Mouse (Mus musculus) A20 (cell line): ENCODE measurements at regions not wholly inside any gene's neighbourhood (a gene's known extent, or its start where the extent isn't known, plus 50 kb on each side); places are given as distances from the start of the nearest gene placed in this dataset.
A peak's percentile ranks its signal among the peaks of the same experiment; 100 is the strongest.

Experiments used
- DNase-seq: peaks from one replicate; pipeline ENCODE4 v3.0.0-alpha.2; 2011; ENCODE audit warnings: low read depth, low spot score

GRCm38 (mm10) chr6:67151515-67151914 is 86.5 kb upstream of the Serbp1 start:
- DNase-seq: no peak

GRCm38 (mm10) chr6:67149425-67149824 is 88.6 kb upstream of the Serbp1 start:
- DNase-seq: no peak

DNA sequence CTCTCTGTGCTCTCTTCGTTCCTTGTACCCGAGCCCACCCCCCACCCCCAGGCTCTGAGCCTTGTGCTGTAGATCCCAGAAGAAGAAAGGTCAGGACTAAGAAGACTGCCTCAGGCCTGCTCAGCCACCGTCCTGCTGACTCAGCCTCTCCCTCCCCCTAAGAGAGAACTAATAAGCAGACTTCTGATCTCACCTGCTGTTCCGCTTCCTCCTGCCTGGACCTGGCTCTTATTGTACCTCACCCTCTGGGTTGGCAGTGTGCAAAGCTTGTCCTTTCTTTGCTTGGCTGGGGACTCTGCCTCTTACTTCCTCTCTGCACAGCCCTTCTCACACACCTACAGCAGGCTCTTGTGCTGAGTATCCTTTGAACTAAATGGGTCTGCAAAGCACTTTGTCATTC is 91.3 kb upstream of the Serbp1 start:
- peak; percentile 14 for DNase-seq

DNA sequence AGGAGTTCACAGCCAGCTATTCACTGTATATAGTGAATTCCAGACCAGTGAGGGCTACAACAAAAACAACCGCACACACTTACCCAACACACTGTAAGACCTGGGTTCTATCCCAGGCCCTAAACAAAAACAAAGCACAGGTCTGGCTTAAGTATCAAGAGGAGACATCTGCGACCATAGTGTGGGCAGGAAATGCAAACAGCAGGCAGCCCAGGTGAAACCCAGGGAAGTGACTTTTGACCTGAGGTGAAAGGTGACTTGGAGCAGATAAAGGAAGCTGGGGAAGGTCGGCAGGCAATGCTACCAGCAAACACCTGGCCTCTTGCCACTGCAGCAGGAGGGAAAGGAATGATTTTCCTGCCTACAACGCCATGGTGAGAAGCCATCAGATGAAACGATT is 92.0 kb upstream of the Serbp1 start:
- DNase-seq: no peak

DNA sequence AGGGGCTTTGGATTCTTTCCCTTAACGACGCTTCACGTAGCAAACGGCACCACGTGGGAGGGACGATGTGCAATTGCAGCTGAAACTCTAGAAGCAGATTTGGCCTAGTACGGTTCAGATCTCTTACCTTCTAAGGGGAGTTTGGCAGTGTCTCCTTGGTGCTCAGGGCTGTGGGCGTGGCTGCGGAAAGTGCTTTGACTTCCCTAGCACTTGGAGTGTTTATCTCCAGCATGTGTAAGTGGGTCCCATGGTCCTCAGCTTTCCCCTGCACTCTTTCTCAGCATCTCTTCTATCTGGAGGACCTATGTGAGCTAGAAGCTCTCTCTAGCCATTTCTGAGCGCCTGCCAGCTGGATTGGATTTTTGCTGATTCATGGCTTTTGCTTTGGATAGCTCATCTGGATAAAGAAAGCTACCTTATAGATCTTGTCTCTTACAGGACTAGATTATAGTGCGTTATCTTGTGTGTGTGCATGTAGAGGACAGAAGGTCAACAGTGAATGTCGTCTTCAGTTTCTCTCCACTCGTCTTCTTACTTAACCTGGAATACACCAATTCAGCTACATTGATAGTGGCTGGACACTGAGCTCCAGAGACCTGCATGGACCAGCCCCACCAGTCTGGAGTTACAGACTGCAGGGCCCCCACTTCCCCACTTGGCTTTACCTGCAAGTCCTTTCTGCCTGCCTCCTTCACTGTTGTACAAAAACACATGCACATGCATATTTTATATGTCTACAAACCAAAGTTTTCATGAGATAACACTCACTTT is 92.8 kb upstream of the Serbp1 start:
- no peak for DNase-seq

GRCm38 (mm10) chr6:67142179-67142578 is 95.8 kb upstream of the Serbp1 start:
- DNase-seq: peak; percentile 32

DNA sequence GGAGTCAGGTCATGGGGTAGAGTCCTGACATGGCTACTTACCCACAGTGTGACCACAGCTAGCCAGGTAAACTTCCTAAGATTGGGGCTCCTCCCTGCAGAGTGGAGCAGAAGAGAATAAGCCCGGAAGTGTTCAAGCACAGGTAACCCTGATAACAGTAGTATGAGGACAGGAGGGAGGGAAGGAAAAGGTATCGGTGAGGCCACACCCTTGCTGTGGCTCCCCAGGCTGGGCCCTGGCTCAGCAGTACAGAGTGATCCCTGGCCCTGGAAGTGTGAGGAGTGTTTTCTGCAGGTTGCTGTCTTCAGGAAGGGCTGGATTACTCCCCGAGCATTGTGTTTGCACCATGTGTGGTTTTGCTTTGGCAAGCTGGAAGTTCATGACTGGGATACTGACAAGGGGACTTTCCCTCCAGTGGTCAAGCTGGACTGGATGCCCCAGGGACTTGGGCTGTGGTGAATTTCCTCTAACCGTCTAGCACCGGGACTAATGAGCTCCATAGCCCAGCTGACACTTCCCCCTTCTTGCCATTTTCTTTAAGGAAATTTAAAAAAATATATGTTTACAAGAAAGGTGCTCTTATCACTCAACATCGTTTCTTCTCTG is 97.2 kb upstream of the Serbp1 start:
- no peak for DNase-seq

DNA sequence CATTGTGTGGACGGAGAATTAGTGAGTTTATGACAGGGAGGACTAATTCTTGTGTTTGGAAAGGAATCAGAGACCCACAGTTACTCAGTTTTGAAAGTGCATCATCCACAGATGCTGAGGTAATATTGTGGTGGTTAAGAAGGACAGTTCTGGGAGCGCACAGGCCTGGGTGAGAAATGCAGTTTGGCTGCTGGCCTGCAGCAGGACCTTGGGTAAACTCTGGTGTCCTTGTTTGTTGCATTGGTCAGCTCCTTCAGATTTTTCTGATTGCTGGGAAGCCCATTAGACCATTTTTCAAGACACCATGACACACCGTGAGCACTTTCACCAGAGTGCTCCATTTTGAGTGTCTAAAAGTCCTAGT is 99.0 kb upstream of the Serbp1 start:
- no peak for DNase-seq

DNA sequence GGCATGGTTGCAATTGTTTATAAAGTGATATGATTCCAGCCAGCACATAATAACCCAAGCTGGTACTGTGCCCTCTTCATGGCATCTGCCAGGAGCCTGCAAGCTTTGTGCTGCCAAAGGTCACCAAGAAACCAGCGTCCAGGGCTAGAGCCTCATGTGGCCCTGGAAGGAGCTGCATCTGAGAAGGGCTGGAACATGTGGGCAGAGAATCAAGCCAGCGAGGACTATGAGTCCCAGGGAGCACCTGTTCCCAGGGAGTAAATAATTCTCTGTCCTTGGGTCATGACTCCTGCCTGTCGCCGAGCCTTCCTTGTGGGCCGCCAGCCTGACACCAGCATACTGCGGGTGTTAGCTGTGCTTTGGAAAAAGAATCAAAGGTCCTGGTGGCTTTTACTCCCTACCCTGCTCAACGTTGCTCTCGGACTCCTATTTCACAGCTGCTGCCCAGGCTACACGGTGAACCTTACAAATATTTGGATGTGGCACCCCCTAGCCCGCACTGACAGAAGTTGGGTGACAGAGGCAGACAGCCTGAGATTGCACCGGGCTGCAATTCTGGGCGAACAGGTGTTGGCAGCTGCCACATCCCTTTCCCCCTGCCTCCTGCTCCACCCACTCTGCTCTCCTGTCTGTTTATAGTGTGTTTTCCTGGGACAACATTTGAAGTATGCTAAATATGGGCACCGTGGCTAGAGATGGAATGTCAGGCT is 99.5 kb upstream of the Serbp1 start:
- DNase-seq: no peak

DNA sequence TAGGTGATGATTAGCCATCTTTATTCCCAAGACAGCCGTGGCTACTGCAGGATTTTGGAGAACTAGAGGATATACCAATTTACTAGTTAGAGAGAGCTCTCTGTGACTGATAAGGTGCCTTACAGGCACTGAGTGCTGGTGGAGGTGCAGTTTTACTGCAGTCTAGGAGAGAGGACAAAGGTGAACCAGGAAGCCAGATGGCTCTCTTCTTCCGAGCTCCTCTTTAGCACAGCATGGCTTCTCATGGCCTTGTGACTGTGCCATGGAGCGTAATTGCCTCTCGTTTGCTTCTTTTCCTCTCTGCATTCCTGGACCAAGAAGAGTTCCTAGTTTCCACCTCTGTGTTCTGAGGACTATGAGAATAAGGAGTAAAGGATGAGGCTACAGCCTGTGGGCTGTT is 100.2 kb upstream of the Gadd45a start:
- DNase-seq: no peak

DNA sequence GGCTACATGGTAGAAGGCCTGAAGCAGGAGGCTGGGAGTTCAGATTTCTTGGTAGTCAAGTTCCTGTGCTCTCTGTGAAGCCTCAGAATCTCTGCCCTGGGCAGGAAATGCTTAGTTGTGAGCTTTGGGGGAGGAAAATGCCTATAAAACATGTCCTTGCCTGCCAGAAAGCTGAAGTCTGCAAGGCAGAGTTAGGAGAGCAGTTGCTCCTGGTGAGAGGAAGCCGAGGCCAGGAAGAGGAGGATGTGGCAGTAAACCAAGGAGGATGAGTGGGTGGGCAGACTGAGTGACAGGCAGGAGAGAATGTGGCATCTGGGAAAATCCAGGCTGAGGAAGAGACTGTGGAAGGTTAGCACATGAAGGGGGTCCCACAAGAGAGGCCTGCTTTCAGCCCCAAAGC is 97.7 kb upstream of the Gadd45a start:
- DNase-seq: no peak

- no peak for DNase-seq
These were observed 93.5 kb upstream of the Gadd45a start for GRCm38 (mm10) chr6:67130540-67131301.

GRCm38 (mm10) chr6:67129626-67130025 is 92.4 kb upstream of the Gadd45a start:
- no peak for DNase-seq

- no peak for DNase-seq
These were observed 91.5 kb upstream of the Gadd45a start for GRCm38 (mm10) chr6:67128503-67129463.

- DNase-seq: no peak
These were observed 90.5 kb upstream of the Gadd45a start for GRCm38 (mm10) chr6:67127727-67128126.

DNA sequence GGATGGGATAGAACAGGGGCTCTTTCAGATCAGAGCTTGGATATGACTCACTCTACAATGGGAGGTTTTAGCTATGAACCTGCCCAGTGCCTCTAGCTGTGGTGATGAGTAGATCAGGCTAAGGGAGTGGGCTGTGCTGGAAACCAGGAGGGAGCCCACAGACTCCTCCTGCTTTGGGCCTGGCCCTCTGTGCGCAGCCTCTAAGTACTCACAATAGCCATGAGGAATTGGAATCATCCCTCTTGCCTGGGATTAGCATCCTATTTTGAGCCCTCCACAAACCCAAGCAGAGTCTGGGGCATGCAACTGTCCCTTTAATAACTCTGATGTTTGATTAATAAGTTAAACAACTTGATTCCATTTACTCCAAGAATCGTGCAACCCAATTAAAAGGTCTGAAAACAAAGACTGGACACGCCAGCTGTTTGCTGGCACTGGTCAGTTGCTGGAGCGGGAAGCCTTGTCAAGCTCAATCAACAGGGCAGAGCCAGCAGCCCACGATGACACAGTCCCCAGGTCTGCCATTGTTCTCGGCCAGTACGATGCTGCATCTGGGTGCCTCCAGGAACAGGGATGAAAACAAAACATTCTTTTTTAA is 88.6 kb upstream of the Gadd45a start:
- no peak for DNase-seq

- peak; percentile 4 for DNase-seq
These were observed 86.8 kb upstream of the Gadd45a start for GRCm38 (mm10) chr6:67124089-67124488.

GRCm38 (mm10) chr6:67123071-67123470 is 85.8 kb upstream of the Gadd45a start:
- DNase-seq: no peak

- DNase-seq: no peak
These were observed 79.0 kb upstream of the Gadd45a start for GRCm38 (mm10) chr6:67116306-67116705.

DNA sequence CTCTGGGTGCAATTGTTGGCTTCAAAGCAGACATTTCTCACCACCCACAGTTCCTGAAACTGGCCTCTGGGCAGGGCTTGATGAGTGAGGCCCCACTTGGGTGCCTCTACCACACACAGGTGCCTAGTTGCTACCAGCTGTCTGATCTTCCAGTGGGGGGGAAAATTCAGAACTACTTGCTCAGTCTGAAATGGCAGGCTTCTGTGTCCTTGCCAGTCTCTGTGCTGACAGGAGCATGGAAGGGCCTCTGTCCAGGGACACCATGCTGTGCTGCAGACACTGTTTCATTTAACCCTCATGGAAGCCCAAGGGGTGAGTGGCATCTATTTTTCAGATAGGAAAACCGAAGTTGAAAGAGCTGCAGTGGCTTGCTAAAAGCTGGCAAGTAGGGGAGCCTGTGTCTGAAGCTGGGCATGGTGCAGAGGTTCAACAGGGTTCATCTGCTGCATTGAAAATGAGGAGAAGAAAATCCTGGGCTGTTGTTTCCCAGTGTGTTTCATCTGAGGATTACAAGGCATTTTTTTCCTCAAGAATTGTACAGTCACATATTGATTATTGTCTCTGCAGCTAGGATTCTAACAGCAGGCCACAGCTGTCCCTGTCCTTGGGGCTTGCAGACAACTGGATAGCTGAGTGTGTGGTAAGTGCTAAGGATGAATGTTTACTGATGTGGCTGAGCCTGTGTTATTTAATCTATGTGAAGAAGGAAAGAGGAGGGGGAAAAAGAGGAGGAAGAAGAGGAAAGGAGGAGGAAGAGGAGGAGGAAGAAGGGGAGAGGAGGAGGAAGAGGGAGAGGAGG is 78.4 kb upstream of the Gadd45a start:
- DNase-seq: no peak
